Mouse (Mus musculus): Measurements from ENCODE around the gene Bik. TPM values are rescaled to one million over a fixed set of nuclear protein-coding genes. Genes with fewer than 3 reads are reported as not detected.

Bik gene
- polyA plus RNA-seq, 1 experiment from 2014 or later: 2.1 TPM

- H3K27ac ChIP-seq: no peak overlapping the region
- peaks cover 14% of the 10 kb centered on the region for H3K4me1 ChIP-seq
- ATAC-seq (ENCODE audit: low FRiP score): no peak
- H3K36me3 ChIP-seq: no peaks in the 10 kb centered on the region
- H3K4me3 ChIP-seq: no peak overlapping the region; the same call in 1 of the 2 replicates
- H3K27me3 ChIP-seq: peaks cover 27% of the 10 kb centered on the region
- peak overlapping the region; percentile 57 for H3K4me2 ChIP-seq (replicated peaks)
- H3K9me3 ChIP-seq (replicated peaks): no peaks in the 10 kb centered on the region
- H3K9ac ChIP-seq: no peak overlapping the region
- 41% methylated on average over 15 of the region's 15 CpGs for WGBS
These were observed 36.1 kb downstream of the Bik start for GRCm38 (mm10) chr15:83562626-83563270.

- no peaks in the 10 kb centered on the region for H3K9me3 ChIP-seq (replicated peaks)
- H3K36me3 ChIP-seq: no peaks in the 10 kb centered on the region
- peak within 1 kb of the TSS; percentile 25 for H3K9ac ChIP-seq
- no peak for ATAC-seq (ENCODE audit: low FRiP score)
- H3K4me1 ChIP-seq: peaks cover 14% of the 10 kb centered on the region
- H3K27me3 ChIP-seq: peaks cover 27% of the 10 kb centered on the region
- H3K4me3 ChIP-seq: peak within 1 kb of the TSS; percentile 28
- H3K4me2 ChIP-seq (replicated peaks): peak within 1 kb of the TSS; percentile 57
- 1% methylated on average over 28 of the region's 28 CpGs for WGBS
- H3K27ac ChIP-seq: no peak within 1 kb of the TSS
These were observed 36.7 kb downstream of the Bik start, which contains the start of the genes Tspo and Mcat for GRCm38 (mm10) chr15:83563327-83563856. Tspo (plus strand) TSS chr15:83563592. Mcat (minus strand) TSS chr15:83563787.

- H3K4me2 ChIP-seq (replicated peaks): peak overlapping the region; percentile 57
- H3K9me3 ChIP-seq (replicated peaks): no peaks in the 10 kb centered on the region
- peaks cover 14% of the 10 kb centered on the region for H3K4me1 ChIP-seq
- peaks cover 27% of the 10 kb centered on the region for H3K27me3 ChIP-seq
- peak overlapping the region; percentile 25 for H3K9ac ChIP-seq
- no peak for ATAC-seq (ENCODE audit: low FRiP score)
- no peaks in the 10 kb centered on the region for H3K36me3 ChIP-seq
- WGBS: 2% methylated on average over 27 of the region's 27 CpGs
- no peak overlapping the region for H3K27ac ChIP-seq
- peak overlapping the region; percentile 28 for H3K4me3 ChIP-seq
These were observed 37.4 kb downstream of the Bik start for GRCm38 (mm10) chr15:83563857-83564651.

- H3K36me3 ChIP-seq: no peaks in the 10 kb centered on the region
- WGBS: 95% methylated on average over 3 of the region's 3 CpGs
These were observed 38.8 kb downstream of the Bik start for GRCm38 (mm10) chr15:83565434-83565833.

GRCm38 (mm10) chr15:83566006-83566405, 39.3 kb downstream of the Bik start:
- Histone ChIP-seq H3K27ac (no peak overlapping the region), H3K4me1 (peaks cover 14% of the 10 kb centered on the region), H3K9ac (no peak overlapping the region), H3K36me3 (no peaks in the 10 kb centered on the region), H3K4me3 (no peak overlapping the region), H3K27me3 (peaks cover 27% of the 10 kb centered on the region), H3K9me3 (replicated peaks) (no peaks in the 10 kb centered on the region), H3K4me2 (replicated peaks) (no peak overlapping the region)
- WGBS: 72% methylated on average over 5 of the region's 5 CpGs
- ATAC-seq (ENCODE audit: low FRiP score): no peak

More at GRCm38 (mm10) chr15:83565434-83565833, 38.8 kb downstream of the Bik start:
- Histone ChIP-seq H3K27me3 (peaks cover 27% of the 10 kb centered on the region), H3K27ac (no peak overlapping the region), H3K4me1 (peaks cover 14% of the 10 kb centered on the region), H3K9me3 (replicated peaks) (no peaks in the 10 kb centered on the region), H3K4me2 (replicated peaks) (no peak overlapping the region), H3K4me3 (no peak overlapping the region), H3K9ac (no peak overlapping the region)
- no peak for ATAC-seq (ENCODE audit: low FRiP score)

GRCm38 (mm10) chr15:83567728-83568127, 41.1 kb downstream of the Bik start:
- H3K9ac ChIP-seq: no peak overlapping the region
- no peak for ATAC-seq (ENCODE audit: low FRiP score)
- no peaks in the 10 kb centered on the region for H3K36me3 ChIP-seq
- no peaks in the 10 kb centered on the region for H3K9me3 ChIP-seq (replicated peaks)
- H3K4me2 ChIP-seq (replicated peaks): no peak overlapping the region
- no peak overlapping the region for H3K27ac ChIP-seq
- peaks cover 14% of the 10 kb centered on the region for H3K4me1 ChIP-seq
- H3K27me3 ChIP-seq: peaks cover 17% of the 10 kb centered on the region
- WGBS: 83% methylated on average over 3 of the region's 3 CpGs
- H3K4me3 ChIP-seq: no peak overlapping the region

GRCm38 (mm10) chr15:83568544-83568943, 41.9 kb downstream of the Bik start:
- H3K9me3 ChIP-seq (replicated peaks): no peaks in the 10 kb centered on the region
- no peak overlapping the region for H3K27ac ChIP-seq
- no peak for ATAC-seq (ENCODE audit: low FRiP score)
- H3K4me1 ChIP-seq: peaks cover 10% of the 10 kb centered on the region
- WGBS: 96% methylated on average over 5 of the region's 5 CpGs
- no peak overlapping the region for H3K9ac ChIP-seq
- no peak overlapping the region for H3K4me3 ChIP-seq
- peaks cover 9% of the 10 kb centered on the region for H3K27me3 ChIP-seq
- no peak overlapping the region for H3K4me2 ChIP-seq (replicated peaks)
- H3K36me3 ChIP-seq: no peaks in the 10 kb centered on the region

- Histone ChIP-seq H3K27me3 (no peaks in the 10 kb centered on the region; the same call in 1 of the 2 replicates), H3K4me2 (replicated peaks) (no peak overlapping the region), H3K4me1 (no peaks in the 10 kb centered on the region), H3K4me3 (no peak overlapping the region), H3K36me3 (peaks cover 3% of the 10 kb centered on the region; the same call in 1 of the 2 replicates), H3K27ac (no peak overlapping the region), H3K9ac (no peak overlapping the region), H3K9me3 (replicated peaks) (no peaks in the 10 kb centered on the region)
- ATAC-seq (ENCODE audit: low FRiP score): no peak
- 55% methylated on average over 11 of the region's 11 CpGs for WGBS
These were observed 43.0 kb downstream of the Bik start for GRCm38 (mm10) chr15:83569682-83570081.

- Histone ChIP-seq H3K9me3 (replicated peaks) (no peaks in the 10 kb centered on the region), H3K36me3 (peaks cover 11% of the 10 kb centered on the region), H3K9ac (no peak overlapping the region), H3K4me2 (replicated peaks) (no peak overlapping the region), H3K4me3 (no peak overlapping the region), H3K4me1 (no peaks in the 10 kb centered on the region), H3K27me3 (no peaks in the 10 kb centered on the region), H3K27ac (no peak overlapping the region)
- ATAC-seq (ENCODE audit: low FRiP score): no peak
- 76% methylated on average over 2 of the region's 2 CpGs for WGBS
These were observed 44.0 kb downstream of the Bik start for GRCm38 (mm10) chr15:83570641-83571040.

GRCm38 (mm10) chr15:83571636-83572035, 45.0 kb downstream of the Bik start:
- Histone ChIP-seq H3K27me3 (no peaks in the 10 kb centered on the region), H3K36me3 (peaks cover 21% of the 10 kb centered on the region), H3K4me1 (no peaks in the 10 kb centered on the region), H3K9me3 (replicated peaks) (no peaks in the 10 kb centered on the region), H3K4me3 (no peak overlapping the region), H3K9ac (no peak overlapping the region), H3K4me2 (replicated peaks) (no peak overlapping the region), H3K27ac (no peak overlapping the region)
- no peak for ATAC-seq (ENCODE audit: low FRiP score)
- WGBS: 92% methylated on average over 5 of the region's 5 CpGs

- H3K9me3 ChIP-seq (replicated peaks): no peaks in the 10 kb centered on the region
- no peak overlapping the region for H3K27ac ChIP-seq
- H3K9ac ChIP-seq: no peak overlapping the region
- H3K4me2 ChIP-seq (replicated peaks): no peak overlapping the region
- peaks cover 26% of the 10 kb centered on the region for H3K36me3 ChIP-seq
- no peak for ATAC-seq (ENCODE audit: low FRiP score)
- no peak overlapping the region for H3K4me3 ChIP-seq
- 87% methylated on average over 4 of the region's 4 CpGs for WGBS
- no peaks in the 10 kb centered on the region for H3K4me1 ChIP-seq
- H3K27me3 ChIP-seq: no peaks in the 10 kb centered on the region
These were observed 45.5 kb downstream of the Bik start for GRCm38 (mm10) chr15:83572132-83572531.

GRCm38 (mm10) chr15:83573606-83574005, 46.9 kb downstream of the Bik start:
- H3K27ac ChIP-seq: no peak overlapping the region
- H3K4me2 ChIP-seq (replicated peaks): no peak overlapping the region
- H3K9me3 ChIP-seq (replicated peaks): no peaks in the 10 kb centered on the region
- H3K27me3 ChIP-seq: no peaks in the 10 kb centered on the region
- H3K4me3 ChIP-seq: no peak overlapping the region
- no peak for ATAC-seq (ENCODE audit: low FRiP score)
- no peak overlapping the region for H3K9ac ChIP-seq
- WGBS: 96% methylated on average over 12 of the region's 12 CpGs
- H3K4me1 ChIP-seq: no peaks in the 10 kb centered on the region
- H3K36me3 ChIP-seq: peaks cover 41% of the 10 kb centered on the region
